Mouse (Mus musculus): ENCODE data around the gene Vmn2r81.

DNA sequence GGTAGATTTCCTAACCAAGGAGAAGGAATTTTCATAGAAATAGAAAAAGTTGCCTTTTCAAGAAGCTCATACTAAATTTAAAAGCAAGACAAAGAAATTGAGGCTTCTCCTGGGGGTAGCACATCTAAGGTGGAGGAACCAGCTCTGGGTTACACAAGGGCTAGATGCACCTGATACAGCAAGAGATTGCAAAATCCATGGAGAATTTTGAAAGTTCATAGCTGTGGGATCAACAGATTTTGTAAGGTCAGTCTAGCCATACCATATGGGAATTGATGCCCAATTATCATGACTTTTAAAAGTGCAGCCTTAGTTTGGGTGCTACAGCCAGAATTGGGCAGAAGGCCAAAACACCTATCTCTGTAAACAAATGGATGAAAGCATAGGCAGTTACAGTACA, 27.1 kb upstream of the Vmn2r81 start:
- no peak for TF ChIP-seq CTCF (IDR thresholded peaks at IDR 0.05; ENCODE audit: low read depth, low read length)
- no peak for TF ChIP-seq GATA1 (IDR thresholded peaks at IDR 0.05; ENCODE audit: borderline replicate concordance, low read length)
